Mouse (Mus musculus): ENCODE data around the gene Dhx8. TPM values are rescaled to one million over a fixed set of nuclear protein-coding genes. Genes with fewer than 3 reads are reported as not detected.

The Dhx8 gene
- polyA plus RNA-seq (2015; fragmentation: Nextera tagmentation; extraction: Ambion mirVana): 19.4 and 19.5 TPM in 2 replicates

- Histone ChIP-seq H3K9me3 (replicated peaks; ENCODE audit: control insufficient read depth, low read length) (no peaks in the 10 kb centered on the region), H3K4me2 (ENCODE audit: low read depth, low read length) (peak within 1 kb of the TSS; percentile 86), H3K27ac (ENCODE audit: low read length) (peak within 1 kb of the TSS; percentile 75), H3K36me3 (ENCODE audit: control insufficient read depth, insufficient read depth) (peaks cover 17% of the 10 kb centered on the region), H3K9ac (ENCODE audit: low read length) (peak within 1 kb of the TSS; percentile 81), H3K27me3 (ENCODE audit: control insufficient read depth, insufficient read depth, low read length) (no peaks in the 10 kb centered on the region), H3K4me3 (ENCODE audit: low read length) (peak within 1 kb of the TSS; percentile 82), H3K4me1 (ENCODE audit: control insufficient read depth, insufficient read depth, low read length) (peaks cover 12% of the 10 kb centered on the region)
- under 1% methylated on average over 51 of the region's 51 CpGs for WGBS
- ATAC-seq (replicated peaks; ENCODE audit: extremely low read depth, insufficient read depth, low FRiP score): peak; percentile 99
Observed at GRCm38 (mm10) chr11:101732518-101733440, at the start of gene Dhx8. Gene Dhx8, plus strand, starts transcription at chr11:101732919.

GRCm38 (mm10) chr11:101687351-101688301 is 45.1 kb upstream of the Dhx8 start:
- no peaks in the 10 kb centered on the region for H3K9me3 ChIP-seq (replicated peaks; ENCODE audit: control insufficient read depth, low read length)
- peaks cover 10% of the 10 kb centered on the region for H3K4me1 ChIP-seq (ENCODE audit: control insufficient read depth, insufficient read depth, low read length)
- H3K27me3 ChIP-seq (ENCODE audit: control insufficient read depth, insufficient read depth, low read length): no peaks in the 10 kb centered on the region
- 30% methylated on average over 13 of the region's 13 CpGs for WGBS
- no peaks in the 10 kb centered on the region for H3K36me3 ChIP-seq (ENCODE audit: control insufficient read depth, insufficient read depth)
- H3K9ac ChIP-seq (ENCODE audit: low read length): peak overlapping the region; percentile 53
- H3K27ac ChIP-seq (ENCODE audit: low read length): peak overlapping the region; percentile 43
- peak overlapping the region; percentile 48; the same call in 1 of the 2 replicates for H3K4me2 ChIP-seq (ENCODE audit: low read depth, low read length)
- ATAC-seq (replicated peaks; ENCODE audit: extremely low read depth, insufficient read depth, low FRiP score): peak; percentile 83
- no peak overlapping the region for H3K4me3 ChIP-seq (ENCODE audit: low read length)

GRCm38 (mm10) chr11:101689701-101690113 is 43.0 kb upstream of the Dhx8 start:
- Histone ChIP-seq H3K9ac (ENCODE audit: low read length) (no peak overlapping the region), H3K36me3 (ENCODE audit: control insufficient read depth, insufficient read depth) (no peaks in the 10 kb centered on the region), H3K27me3 (ENCODE audit: control insufficient read depth, insufficient read depth, low read length) (no peaks in the 10 kb centered on the region), H3K4me2 (ENCODE audit: low read depth, low read length) (no peak overlapping the region), H3K27ac (ENCODE audit: low read length) (no peak overlapping the region), H3K9me3 (replicated peaks; ENCODE audit: control insufficient read depth, low read length) (no peaks in the 10 kb centered on the region), H3K4me3 (ENCODE audit: low read length) (no peak overlapping the region), H3K4me1 (ENCODE audit: control insufficient read depth, insufficient read depth, low read length) (peaks cover 10% of the 10 kb centered on the region)
- WGBS: 73% methylated on average over 10 of the region's 10 CpGs
- no peak for ATAC-seq (replicated peaks; ENCODE audit: extremely low read depth, insufficient read depth, low FRiP score)

- no peak overlapping the region for H3K27ac ChIP-seq (ENCODE audit: low read length)
- ATAC-seq (replicated peaks; ENCODE audit: extremely low read depth, insufficient read depth, low FRiP score): no peak
- H3K36me3 ChIP-seq (ENCODE audit: control insufficient read depth, insufficient read depth): no peaks in the 10 kb centered on the region
- H3K9me3 ChIP-seq (replicated peaks; ENCODE audit: control insufficient read depth, low read length): no peaks in the 10 kb centered on the region
- H3K4me3 ChIP-seq (ENCODE audit: low read length): no peak overlapping the region
- no peaks in the 10 kb centered on the region for H3K27me3 ChIP-seq (ENCODE audit: control insufficient read depth, insufficient read depth, low read length)
- H3K4me2 ChIP-seq (ENCODE audit: low read depth, low read length): no peak overlapping the region
- whole genome bisulfite sequencing: 78% methylated on average over 5 of the region's 5 CpGs
- peaks cover 10% of the 10 kb centered on the region for H3K4me1 ChIP-seq (ENCODE audit: control insufficient read depth, insufficient read depth, low read length)
- H3K9ac ChIP-seq (ENCODE audit: low read length): no peak overlapping the region
Observed at GRCm38 (mm10) chr11:101690326-101690725, 42.4 kb upstream of the Dhx8 start.

GRCm38 (mm10) chr11:101695906-101696661 is 36.6 kb upstream of the Dhx8 start:
- peaks cover 5% of the 10 kb centered on the region for H3K9me3 ChIP-seq (replicated peaks; ENCODE audit: control insufficient read depth, low read length)
- no peak for ATAC-seq (replicated peaks; ENCODE audit: extremely low read depth, insufficient read depth, low FRiP score)
- H3K27me3 ChIP-seq (ENCODE audit: control insufficient read depth, insufficient read depth, low read length): no peaks in the 10 kb centered on the region
- peak overlapping the region; percentile 2 for H3K9ac ChIP-seq (ENCODE audit: low read length)
- peak overlapping the region; percentile 53 for H3K4me2 ChIP-seq (ENCODE audit: low read depth, low read length)
- peaks cover 12% of the 10 kb centered on the region; the same call in 1 of the 2 replicates for H3K4me1 ChIP-seq (ENCODE audit: control insufficient read depth, insufficient read depth, low read length)
- WGBS: 7% methylated on average over 20 of the region's 20 CpGs
- no peak overlapping the region for H3K27ac ChIP-seq (ENCODE audit: low read length)
- H3K4me3 ChIP-seq (ENCODE audit: low read length): peak overlapping the region; percentile 27
- H3K36me3 ChIP-seq (ENCODE audit: control insufficient read depth, insufficient read depth): no peaks in the 10 kb centered on the region

- no peak overlapping the region for H3K27ac ChIP-seq (ENCODE audit: low read length)
- 85% methylated on average over 9 of the region's 9 CpGs for WGBS
- peaks cover 5% of the 10 kb centered on the region for H3K9me3 ChIP-seq (replicated peaks; ENCODE audit: control insufficient read depth, low read length)
- H3K4me3 ChIP-seq (ENCODE audit: low read length): no peak overlapping the region
- peaks cover 12% of the 10 kb centered on the region; the same call in 1 of the 2 replicates for H3K4me1 ChIP-seq (ENCODE audit: control insufficient read depth, insufficient read depth, low read length)
- no peaks in the 10 kb centered on the region for H3K36me3 ChIP-seq (ENCODE audit: control insufficient read depth, insufficient read depth)
- H3K27me3 ChIP-seq (ENCODE audit: control insufficient read depth, insufficient read depth, low read length): no peaks in the 10 kb centered on the region
- H3K9ac ChIP-seq (ENCODE audit: low read length): no peak overlapping the region
- no peak for ATAC-seq (replicated peaks; ENCODE audit: extremely low read depth, insufficient read depth, low FRiP score)
- H3K4me2 ChIP-seq (ENCODE audit: low read depth, low read length): no peak overlapping the region
Observed at GRCm38 (mm10) chr11:101697156-101697861, 35.4 kb upstream of the Dhx8 start.

GRCm38 (mm10) chr11:101698114-101698513 is 34.6 kb upstream of the Dhx8 start:
- Histone ChIP-seq H3K9ac (ENCODE audit: low read length) (no peak overlapping the region), H3K4me1 (ENCODE audit: control insufficient read depth, insufficient read depth, low read length) (peaks cover 12% of the 10 kb centered on the region; the same call in 1 of the 2 replicates), H3K36me3 (ENCODE audit: control insufficient read depth, insufficient read depth) (no peaks in the 10 kb centered on the region), H3K4me3 (ENCODE audit: low read length) (no peak overlapping the region), H3K27me3 (ENCODE audit: control insufficient read depth, insufficient read depth, low read length) (no peaks in the 10 kb centered on the region), H3K9me3 (replicated peaks; ENCODE audit: control insufficient read depth, low read length) (peaks cover 5% of the 10 kb centered on the region), H3K27ac (ENCODE audit: low read length) (no peak overlapping the region), H3K4me2 (ENCODE audit: low read depth, low read length) (no peak overlapping the region)
- ATAC-seq (replicated peaks; ENCODE audit: extremely low read depth, insufficient read depth, low FRiP score): no peak

- H3K4me2 ChIP-seq (ENCODE audit: low read depth, low read length): no peak overlapping the region
- WGBS: 85% methylated on average over 1 of the region's 1 CpGs
- H3K36me3 ChIP-seq (ENCODE audit: control insufficient read depth, insufficient read depth): no peaks in the 10 kb centered on the region
- H3K27me3 ChIP-seq (ENCODE audit: control insufficient read depth, insufficient read depth, low read length): no peaks in the 10 kb centered on the region
- H3K9ac ChIP-seq (ENCODE audit: low read length): no peak overlapping the region
- no peak for ATAC-seq (replicated peaks; ENCODE audit: extremely low read depth, insufficient read depth, low FRiP score)
- peaks cover 5% of the 10 kb centered on the region for H3K9me3 ChIP-seq (replicated peaks; ENCODE audit: control insufficient read depth, low read length)
- peaks cover 12% of the 10 kb centered on the region; the same call in 1 of the 2 replicates for H3K4me1 ChIP-seq (ENCODE audit: control insufficient read depth, insufficient read depth, low read length)
- H3K4me3 ChIP-seq (ENCODE audit: low read length): no peak overlapping the region
- no peak overlapping the region for H3K27ac ChIP-seq (ENCODE audit: low read length)
Observed at GRCm38 (mm10) chr11:101699556-101699955, 33.2 kb upstream of the Dhx8 start.
